Mouse (Mus musculus) CH12.LX (cell line): ENCODE results near the gene Iqcj.
A peak's percentile ranks its signal among the peaks of the same experiment; 100 is the strongest.

Experiments used
- CTCF ChIP-seq, 2 experiments: IDR thresholded peaks in 1 of 2; conservative IDR thresholded peaks in 1 of 2; 2 replicates each; pipeline ENCODE4 v1.5.1; 2011 to 2012; ENCODE audit warnings: low read depth in 2 of 2, low read length in 2 of 2, improper control_type of control experiment in 1 of 2, inconsistent platforms in 1 of 2, mild to moderate bottlenecking in 1 of 2, moderate library complexity in 1 of 2
- EP300 ChIP-seq: IDR thresholded peaks from 2 replicates; pipeline ENCODE4 v1.6.1; 2011; ENCODE audit warnings: low read length, improper control_type of control experiment
- ETS1 ChIP-seq: conservative IDR thresholded peaks from 2 replicates; pipeline ENCODE4 v1.6.1; 2012; ENCODE audit warnings: low read depth, mild to moderate bottlenecking, inconsistent platforms, low read length, improper control_type of control experiment, moderate library complexity
- HCFC1 ChIP-seq: IDR thresholded peaks from 2 replicates; pipeline ENCODE4 v1.6.1; 2012; ENCODE audit warnings: low read depth, mild to moderate bottlenecking, inconsistent platforms, low read length, improper control_type of control experiment
- MXI1 ChIP-seq: IDR thresholded peaks from 2 replicates; pipeline ENCODE4 v1.6.1; 2011; ENCODE audit warnings: mild to moderate bottlenecking, low read depth, low read length, improper control_type of control experiment
- POLR2A ChIP-seq: IDR thresholded peaks from 2 replicates; pipeline ENCODE4 v1.6.1; 2011; ENCODE audit warnings: low read depth, mild to moderate bottlenecking, improper control_type of control experiment, low read length
- ZKSCAN1 ChIP-seq: IDR thresholded peaks from 2 replicates; pipeline ENCODE4 v1.6.1; 2012; ENCODE audit warnings: low read depth, inconsistent platforms, low read length, improper control_type of control experiment, borderline replicate concordance

GRCm38 (mm10) chr3:67952517-67952940 lies 60.5 kb downstream of the Iqcj start:
- no peak for TF ChIP-seq CTCF (conservative IDR thresholded peaks at IDR 0.05 in 1 of 2, IDR thresholded peaks at IDR 0.05 in 1 of 2; ENCODE audit: low read depth in 2 of 2, low read length in 2 of 2)
- TF ChIP-seq MXI1, result 0 out of 2 replicates have a peak, but pooled peaks have one; percentile 26
- no peak for TF ChIP-seq ZKSCAN1
- TF ChIP-seq ETS1, result peak; percentile 81
- TF ChIP-seq POLR2A, result no peak
- TF ChIP-seq EP300, result no peak
- no peak for TF ChIP-seq HCFC1
